Mouse (Mus musculus) frontal cortex, postnatal 36 days (tissue): ENCODE measurements around the gene D8Ertd738e.

Experiments
- DNase-seq, 2 experiments: peaks; one replicate each; pipeline ENCODE4 v3.0.0; 2022; ENCODE audit warnings: low spot score in 2 of 2

The D8Ertd738e gene

GRCm38 (mm10) chr8:84202938-84203917, 46.3 kb downstream of the D8Ertd738e start:
- DNase-seq, result peak; percentile 70 to 81

DNA sequence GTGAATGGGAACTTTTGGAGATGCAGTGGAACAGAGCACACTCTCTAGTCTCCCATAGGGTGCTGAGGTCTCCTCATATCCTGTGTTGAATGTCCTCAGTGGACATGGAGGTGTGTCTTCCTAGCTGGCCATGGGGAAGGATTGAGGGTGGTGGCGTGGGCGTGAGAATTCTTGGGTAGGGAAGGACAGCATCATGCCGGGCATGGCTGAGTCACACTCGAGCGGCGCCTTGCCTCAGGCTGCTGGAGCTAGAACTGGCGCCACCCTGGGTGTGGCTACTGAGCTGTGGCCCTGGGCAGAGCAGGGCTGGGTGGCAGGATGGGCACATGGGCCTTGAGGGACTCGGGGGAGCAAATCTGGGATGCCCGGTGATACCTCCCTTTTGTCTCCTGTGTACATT, 47.1 kb downstream of the D8Ertd738e start:
- DNase-seq, result peak in 1 of 2 experiments; percentile 61

GRCm38 (mm10) chr8:84201545-84202245, 47.8 kb downstream of the D8Ertd738e start:
- DNase-seq, result no peak

DNA sequence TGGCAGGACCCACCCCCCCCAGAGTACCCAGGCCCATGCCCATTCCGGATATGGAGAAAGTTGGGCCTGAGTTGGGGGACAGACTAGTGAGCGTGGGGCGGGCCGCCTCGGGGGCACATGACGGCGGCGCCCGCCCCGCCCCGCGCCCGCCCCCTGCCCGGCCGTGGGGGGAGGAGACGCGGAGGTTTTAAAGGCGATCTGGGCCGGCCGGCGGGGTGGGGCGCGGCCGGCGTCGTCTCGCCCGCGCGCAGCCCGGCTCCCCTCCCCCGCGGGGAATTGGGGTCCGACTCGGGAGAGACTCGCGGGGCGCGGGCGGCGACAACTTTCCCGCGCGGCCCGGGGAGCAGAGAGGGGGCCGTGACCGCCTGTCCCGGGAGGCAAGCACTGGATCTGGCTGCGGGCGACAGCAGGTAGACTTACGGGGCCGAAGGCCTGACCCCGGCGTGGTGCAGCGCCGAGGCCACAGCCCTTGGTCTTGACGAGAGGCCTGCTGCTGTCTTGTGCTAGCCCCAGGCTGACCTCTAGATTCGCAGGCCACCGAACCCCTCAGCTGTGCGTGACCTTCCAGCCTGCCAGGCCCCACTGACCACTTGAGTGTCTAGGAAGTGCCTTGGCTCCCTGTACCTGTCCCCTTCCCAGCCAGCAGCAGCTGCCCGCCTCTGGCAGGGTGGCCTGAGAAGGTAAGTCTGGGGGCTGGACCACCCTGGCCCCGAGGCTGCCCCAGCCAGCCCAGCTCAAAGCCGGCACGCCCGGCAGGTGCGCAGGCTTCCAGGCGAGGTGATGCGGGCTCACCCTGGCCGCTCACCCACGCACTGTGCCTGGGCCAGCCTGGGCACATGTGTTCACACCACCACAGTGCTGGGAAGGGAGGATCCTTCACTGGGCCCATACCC, 48.6 kb downstream of the D8Ertd738e start:
- no peak for DNase-seq

DNA sequence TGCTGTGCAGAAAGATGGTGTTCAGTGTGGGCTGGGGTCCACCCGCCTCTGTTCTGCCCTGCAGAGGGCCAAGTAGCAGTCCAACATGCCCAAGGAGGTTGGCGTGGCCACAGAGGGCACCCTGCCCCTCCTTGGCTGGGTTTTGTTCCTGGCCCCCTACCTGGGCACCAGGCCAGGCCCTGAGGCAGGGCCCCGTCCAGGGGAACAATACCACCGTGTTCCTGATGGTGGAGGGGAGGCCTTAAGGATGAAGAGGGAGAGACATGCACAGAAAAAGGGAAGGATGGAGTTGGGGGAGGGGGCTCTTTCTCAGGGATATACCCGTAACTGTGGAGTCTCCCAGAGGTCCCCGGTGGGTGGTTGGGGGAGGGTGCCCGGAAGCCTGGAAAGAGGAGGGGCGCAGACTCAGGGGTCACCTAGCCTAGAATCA, 49.4 kb downstream of the D8Ertd738e start:
- DNase-seq, result no peak

DNA sequence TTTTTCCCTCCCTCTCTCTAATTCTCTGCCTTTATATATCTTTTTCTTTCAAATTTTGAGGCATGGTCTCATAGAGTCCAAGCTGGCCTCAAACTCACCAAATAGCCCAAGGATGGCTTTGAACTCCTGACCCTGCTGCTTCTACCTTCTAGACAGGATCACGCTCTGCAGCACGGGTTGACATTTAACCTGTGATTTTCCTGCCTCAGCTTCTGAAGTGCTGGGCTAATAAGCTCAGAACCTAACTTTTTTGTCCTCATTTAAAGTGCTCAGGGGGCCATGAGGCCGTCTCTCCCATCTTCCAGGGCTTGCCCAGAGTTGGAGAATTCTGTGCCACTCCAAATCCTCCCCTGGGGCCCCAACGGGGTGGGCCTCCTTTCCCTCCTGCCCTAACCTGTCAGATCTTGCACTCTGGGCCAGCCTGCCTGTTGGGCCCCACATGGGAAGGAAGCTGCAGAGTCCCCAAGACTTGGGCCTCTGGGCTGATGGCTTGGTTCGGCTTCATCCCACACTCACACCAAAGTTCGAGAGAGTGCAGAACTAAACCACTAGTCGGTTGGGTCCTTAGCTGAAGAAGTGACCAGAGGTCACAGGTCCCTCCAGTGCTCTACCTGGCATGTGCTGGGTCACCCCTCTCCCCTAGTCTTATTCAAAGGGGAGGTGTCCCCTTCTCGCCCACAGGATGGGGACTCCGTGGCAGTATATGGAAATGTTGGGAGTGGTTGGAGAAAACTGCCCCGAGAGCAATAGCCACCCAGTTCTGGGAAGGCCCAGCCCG, 50.0 kb downstream of the D8Ertd738e start:
- DNase-seq, result no peak

GRCm38 (mm10) chr8:84198871-84199270, 50.6 kb downstream of the D8Ertd738e start:
- DNase-seq, result no peak

GRCm38 (mm10) chr8:84197922-84198774, 51.4 kb downstream of the D8Ertd738e start:
- DNase-seq, result peak; percentile 80 to 84

- peak; percentile 74 to 75 for DNase-seq
Observed at GRCm38 (mm10) chr8:84197141-84197921, 52.2 kb downstream of the D8Ertd738e start.
